Mouse (Mus musculus) CH12.LX (cell line): ENCODE measurements around the gene Cpne9. TPM values are rescaled to one million over a fixed set of nuclear protein-coding genes. Genes with fewer than 3 reads are reported as not detected.

ENCODE experiments used
- DNase-seq: peaks from one replicate; pipeline ENCODE4 v3.0.0-alpha.2; 2013; ENCODE audit errors: extremely low read depth
- H3K27ac ChIP-seq: 2 replicates; pipeline ENCODE4 v1.5.1; 2012; ENCODE audit warnings: low read depth, mild to moderate bottlenecking, control low read depth, moderate library complexity; ENCODE audit not compliant: insufficient read depth
- H3K27me3 ChIP-seq: replicated peaks from 2 replicates; pipeline ENCODE3; 2012; ENCODE audit warnings: inconsistent platforms
- H3K36me3 ChIP-seq, 2 experiments: replicated peaks in 1 of 2; 2 replicates each; pipeline versions ENCODE3 to v1.6.1; 2012; ENCODE audit warnings: inconsistent platforms in 1 of 2, low read length in 1 of 2, mild to moderate bottlenecking in 1 of 2, mixed read lengths in 1 of 2, moderate library complexity in 1 of 2; ENCODE audit not compliant: control insufficient read depth in 1 of 2, insufficient read depth in 1 of 2
- H3K4me1 ChIP-seq, 2 experiments: 2 replicates each; pipeline ENCODE4 v1.6.1; 2012; ENCODE audit warnings: inconsistent platforms in 1 of 2, moderate library complexity in 1 of 2; ENCODE audit not compliant: insufficient read depth in 2 of 2, control insufficient read depth in 1 of 2
- H3K4me2 ChIP-seq: 2 replicates; pipeline ENCODE4 v1.6.1; 2012; ENCODE audit warnings: low read depth, mild to moderate bottlenecking, control low read depth; ENCODE audit not compliant: poor library complexity, insufficient read depth, severe bottlenecking
- H3K4me3 ChIP-seq, 3 experiments: fragments of 150-350 bp in 1 of 3; sonication (generic) in 1 of 3; replicated peaks in 1 of 3; 2 replicates each; pipeline versions ENCODE3 to v1.5.1; 2011 to 2012; ENCODE audit warnings: low read depth in 2 of 3, low read length in 2 of 3, mild to moderate bottlenecking in 2 of 3, moderate library complexity in 2 of 3, control low read depth in 1 of 3, improper control_type of control experiment in 1 of 3, inconsistent platforms in 1 of 3, mixed read lengths in 1 of 3; ENCODE audit not compliant: poor library complexity in 1 of 3
- H3K79me2 ChIP-seq: replicated peaks from 2 replicates; pipeline ENCODE4 v1.6.1; 2012; ENCODE audit warnings: mild to moderate bottlenecking, moderate library complexity; ENCODE audit not compliant: control insufficient read depth, poor library complexity, insufficient read depth, severe bottlenecking; ENCODE audit errors: extremely low read depth
- H3K9ac ChIP-seq: 2 replicates; pipeline ENCODE4 v1.6.1; 2012; ENCODE audit warnings: low read depth, mild to moderate bottlenecking, control low read depth, moderate library complexity; ENCODE audit not compliant: insufficient read depth
- H3K9me3 ChIP-seq: replicated peaks from 2 replicates; pipeline ENCODE3; 2012; ENCODE audit warnings: low read length, inconsistent platforms, mixed read lengths
- BHLHE40 ChIP-seq: IDR thresholded peaks from 2 replicates; pipeline ENCODE4 v1.6.1; 2011; ENCODE audit warnings: mild to moderate bottlenecking, low read depth, low read length, improper control_type of control experiment
- CHD1 ChIP-seq: IDR thresholded peaks from 2 replicates; pipeline ENCODE4 v1.6.1; 2012; ENCODE audit warnings: low read depth, low read length, improper control_type of control experiment, inconsistent platforms
- CHD2 ChIP-seq: IDR thresholded peaks from 2 replicates; pipeline ENCODE4 v1.6.1; 2011; ENCODE audit warnings: low read length, improper control_type of control experiment
- CTCF ChIP-seq, 2 experiments: IDR thresholded peaks in 1 of 2; conservative IDR thresholded peaks in 1 of 2; 2 replicates each; pipeline ENCODE4 v1.5.1; 2011 to 2012; ENCODE audit warnings: low read depth in 2 of 2, low read length in 2 of 2, improper control_type of control experiment in 1 of 2, inconsistent platforms in 1 of 2, mild to moderate bottlenecking in 1 of 2, moderate library complexity in 1 of 2
- ELF1 ChIP-seq: IDR thresholded peaks from 2 replicates; pipeline ENCODE4 v1.6.1; 2014; ENCODE audit warnings: low read depth, mild to moderate bottlenecking, inconsistent platforms, low read length, improper control_type of control experiment
- EP300 ChIP-seq: IDR thresholded peaks from 2 replicates; pipeline ENCODE4 v1.6.1; 2011; ENCODE audit warnings: low read length, improper control_type of control experiment
- ETS1 ChIP-seq: conservative IDR thresholded peaks from 2 replicates; pipeline ENCODE4 v1.6.1; 2012; ENCODE audit warnings: low read depth, mild to moderate bottlenecking, inconsistent platforms, low read length, improper control_type of control experiment, moderate library complexity
- GABPA ChIP-seq: IDR thresholded peaks from 2 replicates; pipeline ENCODE4 v1.6.1; 2012; ENCODE audit warnings: low read depth, low read length, improper control_type of control experiment, inconsistent platforms; ENCODE audit not compliant: insufficient replicate concordance
- HCFC1 ChIP-seq: IDR thresholded peaks from 2 replicates; pipeline ENCODE4 v1.6.1; 2012; ENCODE audit warnings: low read depth, mild to moderate bottlenecking, inconsistent platforms, low read length, improper control_type of control experiment
- IRF4 ChIP-seq: IDR thresholded peaks from 2 replicates; pipeline ENCODE4 v1.6.1; 2014; ENCODE audit warnings: low read depth, mild to moderate bottlenecking, inconsistent platforms, low read length, improper control_type of control experiment
- JUND ChIP-seq: conservative IDR thresholded peaks from 2 replicates; pipeline ENCODE4 v1.6.1; 2011; ENCODE audit warnings: low read depth, low read length, improper control_type of control experiment
- MAFK ChIP-seq: IDR thresholded peaks from 2 replicates; pipeline ENCODE4 v1.6.1; 2011; ENCODE audit warnings: low read length, improper control_type of control experiment; ENCODE audit not compliant: insufficient replicate concordance
- MAX ChIP-seq: IDR thresholded peaks from 2 replicates; pipeline ENCODE4 v1.6.1; 2011; ENCODE audit warnings: low read length, improper control_type of control experiment
- MAZ ChIP-seq: IDR thresholded peaks from 2 replicates; pipeline ENCODE4 v1.6.1; 2012; ENCODE audit warnings: low read depth, mild to moderate bottlenecking, inconsistent platforms, low read length, improper control_type of control experiment, moderate library complexity
- MEF2A ChIP-seq: IDR thresholded peaks from 2 replicates; pipeline ENCODE4 v1.6.1; 2014; ENCODE audit warnings: low read depth, mild to moderate bottlenecking, inconsistent platforms, low read length, improper control_type of control experiment, borderline replicate concordance
- MXI1 ChIP-seq: IDR thresholded peaks from 2 replicates; pipeline ENCODE4 v1.6.1; 2011; ENCODE audit warnings: mild to moderate bottlenecking, low read depth, low read length, improper control_type of control experiment
- MYC ChIP-seq: IDR thresholded peaks from 2 replicates; pipeline ENCODE4 v1.6.1; 2011; ENCODE audit warnings: low read depth, mild to moderate bottlenecking, improper control_type of control experiment, low read length
- NELFE ChIP-seq: IDR thresholded peaks from 2 replicates; pipeline ENCODE4 v1.6.1; 2011; ENCODE audit warnings: low read depth, low read length, improper control_type of control experiment
- NRF1 ChIP-seq: IDR thresholded peaks from 2 replicates; pipeline ENCODE4 v1.6.1; 2014; ENCODE audit warnings: low read depth, mild to moderate bottlenecking, inconsistent platforms, low read length, improper control_type of control experiment, moderate library complexity
- POLR2A ChIP-seq: IDR thresholded peaks from 2 replicates; pipeline ENCODE4 v1.6.1; 2011; ENCODE audit warnings: low read depth, mild to moderate bottlenecking, improper control_type of control experiment, low read length
- POLR2AphosphoS2 ChIP-seq: IDR thresholded peaks from 2 replicates; pipeline ENCODE4 v1.6.1; 2011; ENCODE audit warnings: low read depth, low read length, improper control_type of control experiment
- RAD21 ChIP-seq: IDR thresholded peaks from 2 replicates; pipeline ENCODE4 v1.6.1; 2011; ENCODE audit warnings: low read depth, mild to moderate bottlenecking, low read length, improper control_type of control experiment, moderate library complexity
- SIN3A ChIP-seq: IDR thresholded peaks from 2 replicates; pipeline ENCODE4 v1.6.1; 2012; ENCODE audit warnings: low read length, improper control_type of control experiment, inconsistent platforms
- SMC3 ChIP-seq: IDR thresholded peaks from 2 replicates; pipeline ENCODE4 v1.6.1; 2011; ENCODE audit warnings: low read depth, low read length, improper control_type of control experiment
- TBP ChIP-seq: conservative IDR thresholded peaks from 2 replicates; pipeline ENCODE4 v1.6.1; 2011; ENCODE audit warnings: low read depth, low read length, improper control_type of control experiment
- TCF12 ChIP-seq: IDR thresholded peaks from 2 replicates; pipeline ENCODE4 v1.6.1; 2014; ENCODE audit warnings: low read depth, mild to moderate bottlenecking, inconsistent platforms, low read length, improper control_type of control experiment
- UBTF ChIP-seq: IDR thresholded peaks from 2 replicates; pipeline ENCODE4 v1.6.1; 2012; ENCODE audit warnings: low read depth, mild to moderate bottlenecking, inconsistent platforms, low read length, improper control_type of control experiment, moderate library complexity
- USF2 ChIP-seq: conservative IDR thresholded peaks from 2 replicates; pipeline ENCODE4 v1.6.1; 2011; ENCODE audit warnings: low read depth, low read length, improper control_type of control experiment
- ZC3H11A ChIP-seq: IDR thresholded peaks from 2 replicates; pipeline ENCODE4 v1.6.1; 2012; ENCODE audit warnings: low read depth, mild to moderate bottlenecking, inconsistent platforms, low read length, improper control_type of control experiment
- ZMIZ1 ChIP-seq: IDR thresholded peaks from 2 replicates; pipeline ENCODE4 v1.6.1; 2012; ENCODE audit warnings: low read depth, mild to moderate bottlenecking, inconsistent platforms, low read length, improper control_type of control experiment
- dilution Hi-C: fragments of 300-500 bp; cut with MboI; formaldehyde crosslinking; loops from 2 replicates; pipeline ENCODE4 v1.14.3; 2020; ENCODE audit warnings: low sequenced_read_pairs; ENCODE audit not compliant: extremely low pct_unique_long_range_greater_than_20kb, extremely low pct_ligation_motif_present
- in situ Hi-C: fragments of 300-500 bp; cut with MboI; formaldehyde crosslinking; loops from 3 replicates; pipeline ENCODE4 v1.14.3; 2019; ENCODE audit warnings: low sequenced_read_pairs, low pct_ligation_motif_present, low pct_unique_long_range_greater_than_20kb, mixed read lengths
- polyA plus RNA-seq: library from polyadenylated mRNA; unstranded; fragments of >175 nt; gene quantifications from 2 replicates; pipeline ENCODE4 v1.2.1, GENCODE M21; 2012; ENCODE audit warnings: low read depth; ENCODE audit not compliant: insufficient read length
- total RNA-seq, 2 experiments: library from RNA; depleted of rRNA; stranded (reverse); fragments of 300-350 nt in 1 of 2; fragments of >200 nt in 1 of 2; gene quantifications; 2 replicates each; pipeline ENCODE4 v1.2.3; 2012 to 2014

Cpne9 gene
- total and polyA plus RNA-seq, 3 experiments, result 0.19 to 0.27 (median 0.25) TPM

DNA sequence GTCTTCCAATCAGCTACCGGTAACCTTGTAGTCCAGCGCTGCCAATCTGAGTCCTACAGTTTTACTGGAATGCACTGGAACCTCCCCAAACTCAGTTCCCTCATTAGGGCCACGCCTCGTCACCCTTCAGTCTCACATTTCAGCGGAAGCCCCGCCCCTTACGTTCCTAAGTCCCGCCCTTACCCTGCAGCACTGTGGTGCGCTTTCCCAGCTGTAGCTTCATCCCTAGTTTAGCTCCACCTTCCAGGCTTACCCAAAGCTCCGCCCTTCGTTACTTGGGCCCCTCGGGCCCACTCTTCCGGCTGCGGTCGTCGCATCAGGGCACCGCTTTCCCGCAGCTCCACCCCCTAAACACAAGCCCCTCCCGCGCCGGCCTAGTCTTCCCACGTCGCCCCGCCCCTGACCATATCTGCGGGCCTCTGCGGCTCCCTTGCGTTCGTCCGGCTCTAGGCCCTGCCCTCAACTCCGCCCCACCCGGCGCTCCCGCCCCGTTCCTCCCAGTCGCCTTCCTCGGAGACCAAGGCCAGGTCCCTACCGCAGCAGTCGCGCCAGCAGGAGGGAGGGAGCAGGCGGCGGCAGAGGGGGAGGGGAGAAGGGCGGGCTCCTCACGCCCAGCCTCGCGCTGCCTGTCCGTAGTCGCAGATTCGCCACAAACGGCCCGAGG is 24.3 kb downstream of the Cpne9 start:
- no peaks in the 10 kb centered on the region for H3K27me3 ChIP-seq
- TF ChIP-seq SMC3 (no peak), RAD21 (no peak), UBTF (no peak), CHD2 (peak; percentile 92), MXI1 (peak; percentile 16; the same call in 1 of the 2 replicates), ZMIZ1 (peak; percentile 68), SIN3A (peak; percentile 46; the same call in 1 of the 2 replicates), NRF1 (no peak; the same call in 1 of the 2 replicates), BHLHE40 (0 out of 2 replicates have a peak, but pooled peaks have one; percentile 19), ZC3H11A (no peak), MAZ (peak; percentile 84), GABPA (no peak), CHD1 (no peak), JUND (no peak), USF2 (no peak), POLR2AphosphoS2 (no peak), IRF4 (no peak; the same call in 1 of the 2 replicates), POLR2A (peak; percentile 62), CTCF (conservative IDR thresholded peaks at IDR 0.05 in 1 of 2, IDR thresholded peaks at IDR 0.05 in 1 of 2; ENCODE audit: low read depth in 2 of 2, low read length in 2 of 2) (no peak), TBP (peak; percentile 67; the same call in 1 of the 2 replicates), EP300 (no peak), ETS1 (0 out of 2 replicates have a peak, but pooled peaks have one; percentile 14), NELFE (peak; percentile 29), MEF2A (no peak), MAFK (no peak), ELF1 (peak; percentile 84), MYC (peak; percentile 47; the same call in 1 of the 2 replicates), TCF12 (peak; percentile 30; the same call in 1 of the 2 replicates), MAX (no peak; the same call in 1 of the 2 replicates), HCFC1 (no peak)
- in situ Hi-C loops, result loop anchor here (10.0 to 25.0 kb wide), 2 partner anchors 262 to 594 kb away; partner anchors contain the start of gene Thumpd3

More for the DNA sequence above, 24.3 kb downstream of the Cpne9 start:
- H3K36me3 ChIP-seq, result peaks cover 13 to 21% of the 10 kb centered on the region in 2 experiments
- peak overlapping the region; percentile 90 for H3K9ac ChIP-seq
- dilution Hi-C loops, result no loop called here
- H3K4me2 ChIP-seq, result peak overlapping the region; percentile 95
- H3K27ac ChIP-seq, result peak overlapping the region; percentile 77
- peak overlapping the region; percentile 91 to 98 (median 97) for H3K4me3 ChIP-seq
- H3K9me3 ChIP-seq, result no peaks in the 10 kb centered on the region
- H3K4me1 ChIP-seq, result peaks cover 10 to 37% of the 10 kb centered on the region in 2 experiments
- peaks cover 36% of the 10 kb centered on the region for H3K79me2 ChIP-seq
- peak; percentile 99 for DNase-seq
